Mouse (Mus musculus): ENCODE results near the gene Coq2.
A peak's percentile ranks its signal among the peaks of the same experiment; 100 is the strongest.

Gene Coq2

GRCm38 (mm10) chr5:100663011-100663410 is 11.9 kb downstream of the Coq2 start:
- no peak for DNase-seq (ENCODE audit: low spot score in 2 of 2)

DNA sequence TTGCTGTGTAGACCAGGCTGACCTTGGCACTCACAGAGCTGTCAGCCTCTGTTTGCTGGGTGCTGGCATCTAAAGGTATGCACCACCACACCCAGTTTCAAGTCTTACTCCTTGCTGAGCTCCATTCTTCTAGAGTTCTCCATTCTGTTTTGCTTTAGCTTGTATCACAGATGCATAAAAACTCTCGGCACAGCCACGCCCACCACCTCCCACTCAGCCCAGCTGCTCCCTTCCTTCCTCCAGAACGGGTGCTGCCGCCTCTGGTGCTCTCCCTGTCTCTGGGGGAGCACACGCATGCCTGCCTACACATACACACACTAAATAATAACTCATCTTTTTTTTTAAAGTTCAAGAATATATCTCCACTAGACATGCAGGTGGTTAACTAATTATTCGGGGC is 16.5 kb downstream of the Coq2 start:
- DNase-seq (ENCODE audit: low spot score in 2 of 2) = no peak

DNA sequence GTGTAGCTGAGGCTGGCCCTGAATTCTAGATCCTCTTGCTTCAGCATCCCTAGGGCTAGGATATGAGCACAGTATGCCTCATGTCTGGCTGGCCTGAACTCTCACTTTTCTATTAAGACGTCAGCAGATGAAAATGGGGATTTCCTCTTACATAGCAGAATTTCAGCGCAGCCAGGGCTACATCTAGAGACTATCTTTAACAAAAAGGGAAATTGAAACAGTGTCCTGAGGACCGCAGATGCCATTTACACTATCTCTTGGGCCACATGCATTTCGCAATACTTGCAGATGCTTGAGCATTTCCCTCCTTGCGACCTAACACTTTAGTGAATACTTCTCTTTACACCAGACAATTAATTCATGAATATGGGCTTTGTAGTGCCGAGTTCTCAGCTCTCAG is 18.6 kb downstream of the Coq2 start:
- no peak for DNase-seq (ENCODE audit: low spot score in 2 of 2)

- DNase-seq (ENCODE audit: low spot score in 2 of 2) = no peak
Measured at GRCm38 (mm10) chr5:100652327-100652726, 22.6 kb downstream of the Coq2 start.

GRCm38 (mm10) chr5:100651486-100651885 is 23.5 kb downstream of the Coq2 start:
- DNase-seq (ENCODE audit: low spot score in 2 of 2) = no peak

GRCm38 (mm10) chr5:100650969-100651368 is 24.0 kb downstream of the Coq2 start:
- DNase-seq (ENCODE audit: low spot score in 2 of 2) = no peak

DNA sequence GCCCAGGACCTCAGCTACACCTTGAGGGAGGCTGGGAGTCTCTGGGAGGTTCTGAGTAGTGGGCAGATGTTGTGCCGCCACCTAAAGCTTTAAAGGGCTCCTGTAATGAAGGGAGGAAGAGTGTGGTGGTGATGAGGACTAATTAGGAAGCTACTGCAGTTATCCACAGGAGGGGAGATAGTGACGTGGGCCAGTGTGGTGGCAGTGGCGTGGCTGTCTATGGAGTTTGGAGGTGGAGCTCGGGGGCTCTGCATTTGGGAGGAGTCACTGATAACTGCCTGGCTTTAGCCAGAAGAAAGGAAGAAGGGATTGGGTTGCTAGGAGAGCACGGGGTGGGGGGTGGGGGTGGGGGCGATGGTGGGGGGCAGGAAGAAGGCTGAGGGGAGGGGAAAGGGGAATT is 26.4 kb downstream of the Coq2 start:
- DNase-seq (ENCODE audit: low spot score in 2 of 2) = no peak

GRCm38 (mm10) chr5:100648046-100648445 is 26.9 kb downstream of the Coq2 start:
- DNase-seq (ENCODE audit: low spot score in 2 of 2) = no peak

GRCm38 (mm10) chr5:100646558-100646957 is 28.4 kb downstream of the Coq2 start:
- DNase-seq (ENCODE audit: low spot score in 2 of 2) = no peak

DNA sequence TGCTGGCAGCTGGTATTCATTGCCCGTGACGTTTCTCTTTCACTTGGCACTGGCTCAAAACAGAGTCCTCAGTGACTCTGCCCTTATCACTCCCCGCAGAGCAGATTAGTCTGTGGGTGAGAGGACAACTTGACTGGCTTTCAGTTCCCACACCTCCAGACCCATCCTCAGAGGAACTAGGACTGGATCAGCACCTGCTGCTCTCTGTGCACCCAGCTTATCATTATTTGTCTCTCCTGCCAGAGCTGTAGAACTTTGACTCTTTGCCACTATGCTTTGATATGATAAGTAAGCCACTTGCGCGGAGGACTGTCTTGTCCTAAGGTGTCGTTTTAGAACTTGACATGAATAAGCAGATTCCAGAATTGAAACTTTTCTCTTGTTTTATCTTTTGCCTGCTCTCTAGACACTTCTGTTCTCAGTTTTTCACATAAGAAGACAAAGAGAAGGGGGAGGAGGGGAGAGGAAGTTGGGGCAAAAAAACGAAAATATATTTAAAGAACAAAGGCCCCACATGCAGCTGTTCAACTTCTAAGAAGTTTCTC is 30.9 kb downstream of the Coq2 start:
- no peak for DNase-seq (ENCODE audit: low spot score in 2 of 2)

DNA sequence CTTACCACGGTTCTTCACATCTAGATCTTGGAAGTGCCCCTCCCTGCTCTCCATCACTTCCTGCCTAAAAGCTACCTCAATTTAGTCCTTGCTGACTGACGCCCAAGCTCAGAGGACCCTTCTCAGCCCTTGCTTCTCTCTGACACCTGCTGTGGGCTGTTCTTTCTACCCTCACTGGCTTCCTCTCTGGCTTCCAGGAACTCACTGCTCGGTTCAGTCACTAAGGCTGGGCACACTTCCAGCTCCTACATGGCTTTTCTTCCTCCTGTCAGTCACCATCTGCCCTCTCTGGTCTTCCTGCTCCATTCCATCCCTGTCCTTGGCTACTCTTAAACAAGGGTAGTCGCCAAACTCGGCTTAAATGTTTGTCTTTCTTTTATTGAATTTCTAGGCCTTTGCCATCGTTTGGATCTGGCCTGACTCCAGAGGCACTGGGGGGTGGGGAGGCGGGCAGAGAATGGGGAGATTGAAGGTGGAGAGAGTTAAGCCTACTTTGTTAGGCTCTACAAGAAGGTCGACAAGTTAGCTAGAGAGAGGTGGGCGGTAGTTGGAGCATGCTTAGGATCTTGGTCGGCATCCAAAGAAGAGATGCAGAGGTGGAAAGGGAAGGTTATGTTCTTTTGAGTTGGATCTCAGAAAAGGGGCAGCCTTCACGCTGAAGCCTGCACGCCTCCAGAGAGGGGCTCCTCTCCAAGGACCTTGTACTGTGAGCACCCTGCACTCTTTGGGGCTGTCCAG is 31.5 kb downstream of the Coq2 start:
- DNase-seq (ENCODE audit: low spot score in 2 of 2) = no peak

DNA sequence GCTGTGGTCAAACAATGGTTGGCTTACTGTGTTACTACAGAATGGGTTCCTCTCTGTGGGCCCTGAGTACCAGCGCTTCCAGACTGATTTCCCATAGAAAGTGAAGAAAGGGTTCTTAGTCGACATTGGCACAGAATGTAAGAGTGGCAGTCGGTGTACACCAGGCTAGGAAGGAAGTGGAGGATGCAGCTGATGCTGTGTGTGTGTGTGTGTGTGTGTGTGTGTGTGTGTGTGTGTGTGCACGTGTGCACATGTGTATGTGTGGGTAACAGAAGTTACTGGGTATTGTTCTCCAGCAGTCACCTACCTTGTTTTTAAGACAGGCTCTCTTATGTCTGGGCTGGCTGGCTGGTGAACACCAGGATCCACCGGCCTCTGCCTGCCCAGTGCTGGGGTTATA is 32.6 kb downstream of the Coq2 start:
- no peak for DNase-seq (ENCODE audit: low spot score in 2 of 2)

DNA sequence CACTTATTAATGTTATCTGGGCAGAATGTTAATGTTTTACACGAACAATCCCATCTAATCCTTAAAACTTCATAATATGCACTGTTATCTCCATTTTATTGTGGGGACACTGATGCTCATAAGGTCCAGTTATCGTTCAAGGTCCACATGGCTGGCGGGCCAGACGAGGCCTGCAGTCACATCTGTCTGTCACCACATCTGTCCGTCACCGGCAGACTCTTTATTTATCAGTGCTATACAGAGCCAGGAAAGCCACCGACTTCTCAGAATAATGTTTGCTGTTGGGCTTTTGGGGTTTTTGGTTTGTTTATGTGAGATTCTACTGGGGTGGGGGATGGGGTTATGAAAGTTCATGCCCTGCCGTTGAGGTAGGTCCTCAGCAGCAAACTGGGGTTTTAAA is 36.5 kb downstream of the Coq2 start:
- DNase-seq (ENCODE audit: low spot score in 2 of 2) = no peak

DNA sequence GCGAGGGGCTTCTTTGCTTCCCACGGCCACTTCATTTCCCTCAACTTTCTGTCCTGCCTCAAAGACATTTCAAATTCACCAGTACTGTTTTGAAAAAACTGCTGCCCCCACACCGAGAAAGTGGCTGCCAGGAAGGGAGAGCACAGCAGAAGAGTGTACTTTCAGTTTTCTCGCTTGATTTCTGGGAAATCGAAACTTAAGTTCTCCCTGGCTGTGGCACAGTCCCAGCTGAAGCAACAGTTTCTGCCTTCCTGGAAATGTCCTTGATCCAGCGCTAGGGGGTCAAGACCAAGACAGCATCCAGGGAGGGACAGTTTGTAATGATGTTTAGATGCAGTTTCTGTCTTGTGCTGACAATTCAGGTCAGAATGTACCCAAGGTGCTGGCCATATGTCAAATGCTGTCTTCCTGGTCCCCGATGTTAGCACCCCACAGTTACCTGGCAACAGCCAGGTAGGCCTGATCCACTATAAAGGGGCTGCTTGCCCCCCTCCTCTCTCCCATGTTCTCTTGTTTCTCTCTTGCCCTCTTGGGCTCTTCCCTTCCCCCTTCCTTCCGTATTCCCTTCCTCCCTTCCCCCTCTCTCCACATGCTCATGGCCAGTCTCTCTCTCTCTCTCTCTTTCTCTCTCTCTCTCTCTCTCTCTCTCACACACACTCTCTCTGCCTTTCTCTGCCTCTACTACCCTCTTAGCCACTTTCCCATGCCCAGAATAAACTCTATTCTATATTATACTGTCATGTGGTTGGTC is 38.0 kb downstream of the Coq2 start:
- DNase-seq (ENCODE audit: low spot score in 2 of 2) = peak in 1 of 2 experiments; percentile 19

DNA sequence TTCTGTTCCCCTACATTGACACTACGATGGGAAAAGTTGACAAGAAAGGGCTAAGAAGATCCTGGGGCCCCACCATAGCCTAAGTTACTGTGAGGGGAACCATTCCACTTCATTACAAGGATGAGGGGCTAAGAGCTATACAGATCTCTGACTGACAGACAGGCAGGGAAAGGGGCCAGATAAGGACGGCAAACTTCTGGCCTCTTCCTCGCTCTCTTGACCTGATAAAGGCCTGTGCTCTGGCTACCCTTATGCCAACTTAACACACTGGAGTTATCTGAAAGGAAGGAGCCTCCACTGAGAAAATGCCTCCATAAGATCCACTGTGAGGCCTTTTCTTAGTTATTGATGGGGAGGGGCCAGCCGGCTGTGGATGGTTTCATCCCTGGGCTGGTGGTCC is 39.0 kb downstream of the Coq2 start:
- no peak for DNase-seq (ENCODE audit: low spot score in 2 of 2)

DNA sequence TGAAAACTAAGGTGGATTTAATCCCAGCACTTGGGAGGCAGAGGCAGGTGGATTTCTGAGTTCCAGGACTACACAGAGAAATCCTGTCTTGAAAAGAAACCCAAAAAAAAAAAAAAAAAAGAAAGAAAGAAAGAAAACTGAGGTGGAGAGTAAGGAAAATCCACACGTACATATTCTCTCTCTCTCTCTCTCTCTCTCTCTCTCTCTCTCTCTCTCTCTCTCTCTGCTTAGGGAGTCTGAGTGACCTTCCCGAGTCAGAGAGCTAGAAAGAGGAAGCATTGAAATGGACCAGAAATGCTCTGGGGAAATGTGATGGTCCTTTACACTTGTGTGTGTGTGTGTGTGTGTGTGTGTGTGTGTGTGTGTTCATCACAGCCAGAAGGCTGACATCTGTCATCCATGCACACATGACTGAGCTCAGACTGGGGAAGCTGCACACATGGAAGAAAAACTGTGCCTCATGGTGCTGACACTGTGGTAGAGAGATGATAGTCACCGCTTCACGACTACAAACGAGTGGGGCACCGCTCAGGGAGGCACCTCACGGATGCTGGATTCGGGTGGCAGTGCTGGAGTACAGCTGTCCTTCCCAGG is 40.0 kb downstream of the Coq2 start:
- no peak for DNase-seq (ENCODE audit: low spot score in 2 of 2)

DNA sequence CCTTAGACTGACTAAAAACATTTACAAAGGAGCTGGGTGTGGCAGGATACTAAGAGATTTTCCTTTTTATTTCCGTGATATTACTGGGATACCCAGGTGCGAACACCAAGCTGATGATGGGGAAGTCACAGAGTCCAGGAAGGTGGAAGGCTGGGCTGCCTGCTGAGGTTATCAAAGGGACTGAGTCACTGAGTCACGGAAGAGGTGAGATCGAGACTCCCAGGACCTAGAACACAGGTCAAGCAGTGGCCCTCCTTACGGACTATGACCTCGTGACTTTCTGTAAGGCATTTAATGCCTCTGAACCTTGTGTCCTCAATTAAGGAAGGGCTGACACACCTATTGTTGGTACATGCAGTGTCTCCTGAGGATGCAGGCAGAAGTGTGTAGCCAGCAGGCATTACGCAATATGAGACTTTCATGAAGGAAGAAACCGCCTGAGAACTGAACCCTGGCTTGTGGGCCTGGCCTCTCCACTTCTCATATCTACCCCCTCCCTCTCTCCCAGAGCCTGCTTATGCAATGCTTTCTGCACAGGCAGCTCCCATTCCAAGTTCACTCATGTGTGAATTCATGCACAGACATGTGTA is 42.3 kb downstream of the Coq2 start:
- peak; percentile 21 to 61 for DNase-seq (ENCODE audit: low spot score in 2 of 2)

DNA sequence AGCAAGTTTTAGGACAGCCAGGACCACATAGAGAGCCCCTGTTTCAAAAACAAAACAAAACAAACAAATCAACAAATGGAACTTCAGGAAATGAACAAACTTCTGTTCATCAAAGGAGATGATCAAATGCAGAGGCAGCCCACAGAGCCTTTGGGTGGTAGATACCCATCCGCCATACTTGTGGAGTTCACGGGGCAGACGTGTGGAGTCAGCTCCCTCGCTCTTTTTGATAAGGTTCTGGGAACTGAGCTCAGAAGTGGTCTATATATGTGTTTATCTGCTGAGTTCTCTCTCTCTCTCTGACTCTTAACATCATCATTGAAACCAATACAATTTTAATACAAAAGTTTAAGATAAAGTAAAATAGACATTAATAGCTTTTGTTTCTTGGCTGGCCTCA is 46.1 kb downstream of the Coq2 start:
- no peak for DNase-seq (ENCODE audit: low spot score in 2 of 2)

DNA sequence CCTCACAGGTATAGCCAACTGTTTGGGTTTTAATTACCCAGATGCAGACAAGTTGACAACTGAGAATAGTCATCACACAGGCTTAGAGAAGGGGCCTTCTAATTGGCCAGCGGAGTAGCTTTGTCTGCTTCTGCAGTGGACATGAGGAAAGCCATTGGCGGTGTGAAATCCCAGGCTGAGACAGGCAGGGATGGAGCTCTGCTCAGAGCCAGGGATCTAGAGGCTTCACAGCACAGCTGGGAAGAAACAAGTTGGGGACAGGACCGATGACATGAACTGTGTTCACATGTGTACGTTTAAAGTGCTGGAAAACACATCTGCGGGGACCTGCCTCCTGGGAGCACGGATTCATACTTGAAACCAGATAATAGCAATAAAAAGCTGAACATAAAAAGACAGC is 48.4 kb downstream of the Coq2 start:
- no peak for DNase-seq (ENCODE audit: low spot score in 2 of 2)

- DNase-seq (ENCODE audit: low spot score in 2 of 2) = no peak
Measured at GRCm38 (mm10) chr5:100624743-100625360, 50.1 kb downstream of the Coq2 start.

- no peak for DNase-seq (ENCODE audit: low spot score in 2 of 2)
Measured at GRCm38 (mm10) chr5:100622509-100623163, 52.3 kb downstream of the Coq2 start.
